7 mouse cellular contexts compared by ENCODE assay signal in genomic region chr1:171195887-171196397, GRCm38 (mm10). TPM values are rescaled to one million over a fixed set of nuclear protein-coding genes. Genes with fewer than 3 reads are reported as not detected.
A peak's percentile ranks its signal among the peaks of the same experiment; 100 is the strongest.
DNase-seq lines count a peak whose midpoint lies in the region; ATAC-seq and TF ChIP-seq lines count a peak whose summit lies in the region.

Gene Pcp4l1 (minus strand): TSS chr1:171196268.

- H3K36me3 ChIP-seq in embryonic facial prominence, embryonic 11.5 days (replicated peaks; ENCODE audit: control insufficient read depth, insufficient read depth, low read depth, low read length) = no peaks in the 10 kb centered on the region
- H3K36me3 ChIP-seq in limb, embryonic 11.5 days (ENCODE audit: control insufficient read depth, insufficient read depth, low read length) = no peaks in the 10 kb centered on the region
- no peaks in the 10 kb centered on the region for H3K36me3 ChIP-seq in midbrain, embryonic 10.5 days
- no peaks in the 10 kb centered on the region for H3K36me3 ChIP-seq in splenic B cell, adult 2 months (ENCODE audit: control insufficient read depth, insufficient read depth, low read length, poor library complexity, severe bottlenecking)

- peak within 1 kb of the TSS; percentile 97 for H3K4me2 ChIP-seq in embryonic facial prominence, embryonic 11.5 days (ENCODE audit: low read depth, low read length)
- H3K4me2 ChIP-seq in limb, embryonic 11.5 days (ENCODE audit: low read depth, severe bottlenecking) = peak within 1 kb of the TSS; percentile 97

- H3K27ac ChIP-seq in bone marrow macrophage, adult 2 months (ENCODE audit: insufficient read depth, low read depth, low read length) = no peak within 1 kb of the TSS
- H3K27ac ChIP-seq in embryonic facial prominence, embryonic 11.5 days (replicated peaks; ENCODE audit: low read depth, low read length) = no peak within 1 kb of the TSS
- no peak within 1 kb of the TSS for H3K27ac ChIP-seq in limb, embryonic 11.5 days (replicated peaks; ENCODE audit: low read depth, low read length)
- peak within 1 kb of the TSS; percentile 73 for H3K27ac ChIP-seq in midbrain, embryonic 10.5 days (replicated peaks)

- peaks cover 14% of the 10 kb centered on the region for H3K4me1 ChIP-seq in bone marrow macrophage, adult 2 months (ENCODE audit: control insufficient read depth, insufficient read depth, low read length)
- H3K4me1 ChIP-seq in embryonic facial prominence, embryonic 11.5 days (ENCODE audit: control insufficient read depth, insufficient read depth, low read length) = peaks cover 7% of the 10 kb centered on the region
- peaks cover 20% of the 10 kb centered on the region for H3K4me1 ChIP-seq in limb, embryonic 11.5 days (ENCODE audit: control insufficient read depth, insufficient read depth, low read length)
- H3K4me1 ChIP-seq in midbrain, embryonic 10.5 days = peaks cover 44% of the 10 kb centered on the region

- 0% methylated on average over 33 of the region's 33 CpGs for WGBS in embryonic facial prominence, embryonic 11.5 days
- WGBS in limb, embryonic 11.5 days = under 1% methylated on average over 33 of the region's 33 CpGs
- WGBS in midbrain, embryonic 10.5 days = under 1% methylated on average over 33 of the region's 33 CpGs

- DNase-seq in embryonic facial prominence, embryonic 11.5 days (ENCODE audit: low spot score) = peak; percentile 76
- DNase-seq in heart, adult 8-10 months (ENCODE audit: low spot score) = peak; percentile 71
- peak; percentile 41 for DNase-seq in kidney, adult 8-10 months
- peak; percentile 75 for DNase-seq in limb, embryonic 11.5 days (ENCODE audit: low spot score)
- peak; percentile 83 for DNase-seq in midbrain, embryonic 10.5 days (ENCODE audit: low spot score)
- DNase-seq in splenic B cell, adult 2 months (ENCODE audit: low read depth, low spot score) = peak; percentile 29

- peak within 1 kb of the TSS; percentile 85 for H3K4me3 ChIP-seq in bone marrow macrophage, adult 2 months (ENCODE audit: insufficient read depth, low read length)
- H3K4me3 ChIP-seq in embryonic facial prominence, embryonic 11.5 days (ENCODE audit: low read depth, low read length) = peak within 1 kb of the TSS; percentile 54
- H3K4me3 ChIP-seq in limb, embryonic 11.5 days (ENCODE audit: low read depth, low read length) = peak within 1 kb of the TSS; percentile 54
- peak within 1 kb of the TSS; percentile 81 for H3K4me3 ChIP-seq in midbrain, embryonic 10.5 days

- no peaks in the 10 kb centered on the region for H3K9me3 ChIP-seq in embryonic facial prominence, embryonic 11.5 days (replicated peaks; ENCODE audit: control insufficient read depth, low read length)
- H3K9me3 ChIP-seq in limb, embryonic 11.5 days (ENCODE audit: control insufficient read depth, low read length) = no peaks in the 10 kb centered on the region
- no peaks in the 10 kb centered on the region for H3K9me3 ChIP-seq in midbrain, embryonic 10.5 days (replicated peaks)

- no peak for TF ChIP-seq CTCF in bone marrow macrophage, adult 2 months (IDR thresholded peaks at IDR 0.05; ENCODE audit: low read depth, low read length)

- H3K27me3 ChIP-seq in embryonic facial prominence, embryonic 11.5 days (ENCODE audit: control insufficient read depth, insufficient read depth, low read length) = peaks cover 36% of the 10 kb centered on the region
- H3K27me3 ChIP-seq in limb, embryonic 11.5 days (ENCODE audit: control insufficient read depth, insufficient read depth, low read length) = peaks cover 33% of the 10 kb centered on the region
- peaks cover 79% of the 10 kb centered on the region for H3K27me3 ChIP-seq in midbrain, embryonic 10.5 days (ENCODE audit: low read depth, poor library complexity, severe bottlenecking)
- H3K27me3 ChIP-seq in splenic B cell, adult 2 months (ENCODE audit: control insufficient read depth, insufficient read depth, low read length, poor library complexity, severe bottlenecking) = no peaks in the 10 kb centered on the region

- peak; percentile 70; the same call in 1 of the 2 replicates for ATAC-seq in embryonic facial prominence, embryonic 11.5 days (replicated peaks; ENCODE audit: insufficient number of reproducible peaks, low FRiP score, low TSS enrichment, low read depth)
- ATAC-seq in limb, embryonic 11.5 days (ENCODE audit: insufficient number of reproducible peaks, low FRiP score, low TSS enrichment, low read depth) = peak; percentile 85

- H3K9ac ChIP-seq in embryonic facial prominence, embryonic 11.5 days (replicated peaks; ENCODE audit: low read length) = peak within 1 kb of the TSS; percentile 32
- peak within 1 kb of the TSS; percentile 50 for H3K9ac ChIP-seq in limb, embryonic 11.5 days (ENCODE audit: low read length)

- no peak for TF ChIP-seq POLR2A in bone marrow macrophage, adult 2 months (IDR thresholded peaks at IDR 0.05; ENCODE audit: borderline replicate concordance, low read depth, low read length)

RNA-seq across cellular contexts. Expression of gene Pcp4l1, which starts in this region (rescaled TPM):
- 120 and 145 TPM in 2 replicates for polyA plus RNA-seq in bone marrow macrophage, adult 2 months (2012; ENCODE audit: insufficient read depth, insufficient read length, missing spikeins)
- 13.5 and 15.6 TPM in 2 replicates for polyA plus RNA-seq in embryonic facial prominence, embryonic 11.5 days (2014; fragmentation: Nextera tagmentation; extraction: Ambion mirVana)
- 100 to 1,000 TPM; 193 to 360 (median 253) TPM for total RNA-seq in heart, adult 8-10 months (2022)
- polyA plus RNA-seq in limb, embryonic 11.5 days (2014; fragmentation: Nextera tagmentation; extraction: Ambion mirVana) = 2.7 and 4.3 TPM in 2 replicates
- polyA plus RNA-seq in midbrain, embryonic 10.5 days (2016; fragmentation: Nextera tagmentation; extraction: Ambion mirVana) = 26.7 and 35.9 TPM in 2 replicates

Comparison
In these comparisons a context has a peak if more than half of its experiments do, and no peak if none do; other contexts are left out.
1. DNase-seq: peak in every context shown above with its lines; median percentile 83 in midbrain, embryonic 10.5 days; 76 in embryonic facial prominence, embryonic 11.5 days; 75 in limb, embryonic 11.5 days; 71 in heart, adult 8-10 months; 41 in kidney, adult 8-10 months; 29 in splenic B cell, adult 2 months.